Mouse (Mus musculus) spleen, embryonic (tissue): ENCODE data around the gene Olfr644.

ENCODE experiments used
- CTCF ChIA-PET: fragments of 350-600 bp; sonication (Branson Sonifier 250); formaldehyde crosslinking; loops from one replicate; lab custom pipeline; 2022; lab: Charles Lee

The Olfr644 gene

GRCm38 (mm10) chr7:104071769-104072168 is at the start of gene Olfr644:
TSS of gene Olfr644 (minus strand) at chr7:104071869.
- CTCF ChIA-PET: no interaction called here

- CTCF ChIA-PET: no interaction called here
Observed at GRCm38 (mm10) chr7:104104757-104104972, 33.0 kb upstream of the Olfr644 start, which contains the start of gene Olfr646. TSS of gene Olfr646 (plus strand) at chr7:104104873.

- CTCF ChIA-PET: no interaction called here
Observed at GRCm38 (mm10) chr7:104103913-104104756, 32.5 kb upstream of the Olfr644 start.

DNA sequence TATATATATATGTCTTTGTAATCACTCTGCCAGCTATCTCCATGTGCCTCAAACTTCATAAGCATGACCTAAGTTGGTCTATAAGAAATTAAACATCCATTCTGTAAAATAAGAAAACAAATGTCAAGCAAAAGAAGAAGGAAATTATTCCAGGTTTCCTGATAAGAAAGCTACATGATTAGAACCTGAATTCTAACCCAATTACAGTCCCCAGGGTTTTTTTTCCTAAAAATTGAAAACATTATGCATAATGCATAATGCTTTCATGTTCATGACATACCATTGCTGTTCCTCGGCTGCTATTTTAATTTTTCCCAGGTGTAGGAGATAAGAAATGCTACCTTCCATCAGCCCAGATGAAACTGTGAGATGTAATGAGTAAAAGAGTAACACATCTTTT is 13.7 kb upstream of the Olfr644 start, which contains the start of gene Olfr645:
Gene Olfr645, minus strand, starts transcription at position 101 of the 400 bp plus-strand sequence.
- CTCF ChIA-PET: no interaction called here

- CTCF ChIA-PET: no interaction called here
Observed at GRCm38 (mm10) chr7:104061345-104061744, 10.3 kb downstream of the Olfr644 start, which contains the start of gene 4930516K23Rik. TSS of gene 4930516K23Rik (minus strand) at chr7:104061445.

GRCm38 (mm10) chr7:104059215-104059614 is 12.5 kb downstream of the Olfr644 start:
- CTCF ChIA-PET: no interaction called here

- CTCF ChIA-PET: no interaction called here
Observed at GRCm38 (mm10) chr7:104052566-104052965, 19.1 kb downstream of the Olfr644 start, which contains the start of gene Olfr642. TSS of gene Olfr642 (minus strand) at chr7:104052666.

GRCm38 (mm10) chr7:104050745-104051144 is 20.9 kb downstream of the Olfr644 start:
- CTCF ChIA-PET: no interaction called here

DNA sequence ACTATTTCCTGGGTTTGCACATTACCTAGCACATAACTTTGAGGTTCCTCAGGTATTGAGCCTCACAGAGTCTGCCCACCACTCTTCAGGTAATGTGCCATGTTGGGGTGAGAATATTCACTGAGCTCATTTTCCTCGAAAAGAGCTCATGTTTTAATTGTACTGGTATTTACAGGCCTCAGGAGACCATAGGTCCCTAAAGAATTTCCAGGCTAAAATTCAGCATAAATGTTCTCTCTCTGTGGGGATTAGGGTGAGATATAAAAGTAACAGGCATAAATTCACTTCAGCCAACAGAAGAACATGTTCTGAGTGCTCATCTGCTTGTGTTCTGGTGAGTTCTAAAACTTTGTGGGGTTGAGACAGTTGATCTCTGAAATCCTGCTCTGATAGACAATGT is 36.5 kb downstream of the Olfr644 start, which contains the start of gene Olfr641:
Gene Olfr641, plus strand, starts transcription at position 301 of the 400 bp plus-strand sequence.
- CTCF ChIA-PET: no interaction called here

GRCm38 (mm10) chr7:104026978-104027377 is 44.7 kb downstream of the Olfr644 start:
- CTCF ChIA-PET: no interaction called here

DNA sequence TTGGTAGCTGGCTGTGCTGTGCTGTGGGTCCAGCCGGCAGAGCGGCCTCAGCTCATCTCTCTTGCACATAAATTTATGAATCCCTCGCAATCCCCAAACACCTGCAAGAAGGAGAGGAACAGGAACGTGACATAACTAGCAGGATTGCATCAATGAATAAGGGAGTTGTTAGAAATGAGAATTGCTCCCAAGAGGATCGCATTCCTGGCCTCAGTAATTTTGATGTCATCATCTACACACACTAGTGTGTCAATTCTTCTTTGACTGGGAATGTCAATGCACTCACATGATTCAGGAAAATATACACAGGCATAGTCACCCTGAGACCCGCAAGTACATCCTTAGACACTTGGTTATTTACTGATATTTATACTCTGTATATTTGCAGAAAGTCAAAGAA is 46.2 kb downstream of the Olfr644 start, which contains the start of gene Olfr640:
Gene Olfr640, minus strand, starts transcription at position 101 of the 400 bp plus-strand sequence.
- CTCF ChIA-PET: no interaction called here

DNA sequence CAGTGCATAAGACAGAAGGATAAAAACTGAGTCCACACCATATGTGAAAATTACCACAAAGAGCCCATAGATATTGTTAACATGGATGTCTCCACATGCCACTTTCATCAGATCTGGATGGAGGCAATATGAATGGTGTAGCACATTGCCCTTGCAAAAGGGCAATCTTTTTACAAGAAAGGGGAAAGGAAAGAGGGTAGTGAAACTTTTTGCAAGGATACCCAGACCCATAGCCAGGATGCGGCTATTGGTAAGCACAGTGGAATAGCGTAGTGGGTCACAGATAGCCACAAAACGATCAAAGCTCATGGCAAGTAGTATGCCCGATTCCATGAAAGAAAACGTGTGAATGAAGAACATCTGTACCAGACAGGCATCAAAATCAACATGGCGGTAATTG is 50.0 kb downstream of the Olfr644 start:
- CTCF ChIA-PET: no interaction called here

DNA sequence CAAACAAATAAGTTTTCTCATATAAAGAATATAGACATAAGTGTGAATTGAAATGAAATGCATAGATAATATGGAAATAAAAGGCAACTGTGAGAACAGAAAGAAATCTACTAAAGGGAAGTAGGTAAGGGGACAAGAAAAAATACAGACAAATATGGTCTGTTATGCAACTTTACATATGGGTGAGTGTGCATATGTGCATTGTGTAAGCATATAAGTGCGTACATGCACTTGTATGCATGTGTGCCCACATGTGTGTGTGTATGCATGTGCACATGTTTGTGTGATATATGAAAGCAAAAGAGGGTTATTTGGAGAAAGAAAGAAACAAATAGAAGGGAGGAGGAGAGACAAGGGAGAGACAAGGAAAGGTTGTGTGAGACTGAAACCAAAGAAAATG is 52.7 kb downstream of the Olfr644 start:
- CTCF ChIA-PET: no interaction called here

GRCm38 (mm10) chr7:104017203-104017602 is 54.5 kb downstream of the Olfr644 start, which contains the start of gene Olfr639:
TSS of gene Olfr639 (minus strand) at chr7:104017303.
- CTCF ChIA-PET: no interaction called here
